Mouse (Mus musculus) urinary bladder, adult 18-20 months (tissue): ENCODE measurements around the gene Pou2af1.
A peak's percentile ranks its signal among the peaks of the same experiment; 100 is the strongest.

Source experiments
- DNase-seq, 2 experiments: peaks; one replicate each; pipeline ENCODE4 v3.0.0; 2022; ENCODE audit warnings: low spot score in 2 of 2, mixed read lengths in 2 of 2

Pou2af1 gene

DNA sequence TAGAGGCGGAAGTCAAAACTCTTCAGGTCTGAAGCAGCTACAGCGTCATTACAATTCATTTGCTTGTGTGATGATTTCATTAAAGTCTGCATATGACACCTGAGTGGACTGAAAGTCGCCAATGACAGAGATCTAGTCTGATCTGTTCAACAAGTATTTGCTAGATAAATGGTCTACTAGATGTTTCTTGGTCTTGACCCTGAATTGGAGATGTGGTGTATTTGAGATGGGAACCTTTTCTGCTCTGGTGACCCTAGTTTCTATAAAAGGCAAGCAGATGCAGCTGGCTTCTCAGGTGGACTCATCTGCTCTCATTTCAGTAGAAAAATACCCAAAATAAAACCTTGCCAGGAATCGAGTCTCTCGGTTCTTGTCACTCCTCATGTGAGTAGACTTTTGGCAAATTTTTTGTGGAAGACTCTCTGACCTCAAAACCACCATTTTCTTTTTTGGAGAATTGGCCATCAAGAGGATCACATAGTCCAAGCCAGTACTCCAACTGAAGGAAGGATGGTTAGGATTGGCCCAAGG is 12.2 kb downstream of the Pou2af1 start:
- no peak for DNase-seq

DNA sequence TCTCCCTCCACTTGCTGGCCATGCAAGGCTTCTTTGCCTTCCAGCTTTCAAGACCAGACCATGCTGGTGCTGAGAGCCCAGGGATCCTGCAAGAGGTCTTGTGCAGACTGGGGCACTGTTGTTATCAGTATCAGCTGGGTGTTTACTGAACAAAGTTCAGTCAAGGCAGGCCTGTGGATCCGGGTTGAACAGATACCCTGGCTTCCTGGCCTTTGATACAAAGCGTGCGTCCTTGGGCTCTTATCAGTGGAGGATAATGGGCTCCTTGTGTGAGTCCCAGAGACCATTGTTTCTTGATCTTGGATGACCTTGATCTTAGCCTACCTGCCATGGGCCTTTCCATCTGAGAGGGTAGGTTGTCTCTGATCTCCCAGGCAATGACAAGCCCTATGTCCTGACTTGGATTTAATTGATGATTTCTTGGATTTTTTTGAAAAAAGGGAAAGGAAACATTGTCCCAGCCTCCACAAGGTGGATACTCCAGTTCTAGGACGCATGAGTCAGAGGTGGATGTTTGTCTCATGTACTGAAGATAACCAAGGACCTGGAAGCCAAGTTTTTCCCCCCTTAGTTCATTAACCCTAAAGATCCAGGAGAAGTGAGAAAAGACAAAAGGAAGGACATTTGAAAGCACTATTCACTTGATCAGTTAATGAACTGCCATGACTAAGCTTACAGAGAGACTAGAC is 17.3 kb downstream of the Pou2af1 start:
- DNase-seq: no peak

DNA sequence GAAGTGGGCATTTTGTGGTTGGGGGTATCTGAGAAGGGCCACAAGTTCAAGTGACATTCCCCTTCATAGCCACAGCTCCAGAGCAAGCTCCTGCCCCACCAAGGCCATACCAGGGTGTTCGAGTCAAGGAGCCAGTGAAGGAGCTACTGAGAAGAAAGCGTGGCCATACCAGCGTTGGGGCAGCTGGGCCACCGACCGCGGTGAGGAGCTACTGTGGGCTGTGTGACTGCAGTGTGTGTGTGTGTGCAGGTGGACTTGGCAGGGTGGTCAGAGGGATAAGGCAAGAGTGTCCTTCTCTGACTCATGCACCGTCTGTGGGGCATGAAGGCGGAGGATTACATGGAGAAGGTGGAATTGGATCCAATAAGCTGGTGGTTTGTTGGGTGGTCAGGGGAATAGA is 18.7 kb downstream of the Pou2af1 start:
- DNase-seq: no peak

DNA sequence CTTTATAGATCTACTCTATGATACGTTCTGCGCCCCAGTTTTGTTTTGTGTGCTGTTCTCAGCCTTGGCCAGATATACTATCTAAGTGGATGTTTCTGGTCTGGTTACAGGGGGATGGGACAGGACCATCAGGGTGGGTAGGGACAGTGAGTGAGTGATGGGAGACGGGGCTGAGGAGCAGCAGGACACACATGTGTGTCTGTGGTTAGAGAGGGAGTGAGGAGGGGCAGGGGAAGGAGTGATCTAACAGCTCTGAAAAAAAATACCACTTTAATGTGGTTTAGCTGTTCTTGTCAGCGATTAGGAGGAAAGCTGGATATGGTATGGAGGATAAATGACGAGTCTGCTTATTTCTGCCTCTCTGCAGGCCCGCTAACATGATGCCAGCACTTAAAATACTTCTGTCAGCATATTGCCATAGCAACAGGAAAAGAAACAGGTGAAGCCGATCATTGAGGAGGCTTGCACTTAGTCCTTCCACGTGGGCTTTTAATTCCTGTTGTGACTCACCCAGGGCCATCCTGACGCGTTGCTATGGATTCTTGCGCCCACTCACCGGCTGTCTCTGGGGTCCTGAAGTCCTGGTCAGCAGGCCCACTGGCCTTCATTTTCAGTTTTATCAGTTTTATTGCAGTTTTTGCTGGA is 25.4 kb downstream of the Pou2af1 start:
- no peak for DNase-seq

DNA sequence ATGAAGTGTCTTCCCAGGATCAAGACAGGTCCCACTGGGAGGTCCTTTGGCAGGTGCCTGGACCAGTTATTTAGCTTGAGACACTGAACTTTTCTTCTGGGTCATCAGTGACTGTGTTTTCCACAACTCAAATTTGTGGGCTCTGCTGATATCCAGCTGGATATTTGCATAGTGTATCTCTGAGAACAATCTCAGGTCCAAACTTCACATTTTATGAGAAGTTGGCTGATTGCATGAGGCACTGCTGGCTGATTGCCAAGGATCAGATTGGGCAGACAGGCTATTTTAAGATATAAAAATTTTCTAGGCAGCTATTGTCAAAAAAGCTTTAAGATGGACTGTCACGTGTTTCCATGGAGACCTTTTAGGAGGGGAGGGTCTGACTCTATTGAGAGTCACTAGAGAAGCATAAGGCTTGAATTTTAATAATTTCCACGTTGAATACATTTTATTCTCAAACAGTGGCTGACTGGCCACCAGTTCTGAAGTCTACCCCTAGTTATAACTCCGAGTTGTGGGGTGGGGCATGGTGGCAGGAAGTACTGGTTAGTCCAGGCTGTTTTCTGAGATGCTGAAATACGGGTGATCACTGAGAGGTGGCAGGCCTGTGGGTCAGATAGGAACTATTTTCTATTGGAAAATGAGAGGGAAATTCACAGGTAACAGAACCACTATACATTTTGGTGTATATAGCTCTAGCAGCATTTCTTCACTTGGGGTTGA is 43.4 kb downstream of the Pou2af1 start:
- DNase-seq: no peak

DNA sequence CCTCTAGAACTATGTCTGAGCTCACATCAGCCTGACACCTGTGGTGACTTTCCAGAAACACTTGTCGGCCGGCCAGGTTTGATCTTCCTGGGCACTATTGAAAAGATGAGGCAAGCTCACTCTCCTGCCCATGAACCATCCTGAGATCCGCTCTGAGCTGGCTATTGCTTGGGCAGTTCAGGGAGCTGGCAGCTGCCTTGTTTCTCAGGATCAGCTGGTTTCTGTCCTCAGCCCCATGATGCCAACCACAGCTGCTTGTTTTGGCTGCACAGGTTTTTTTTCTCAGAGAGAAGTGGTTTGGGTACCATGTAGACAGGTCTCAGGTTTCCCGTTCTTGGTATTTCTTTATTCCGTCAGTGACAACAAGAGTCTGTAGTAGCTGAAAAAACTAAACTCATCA is 44.9 kb downstream of the Pou2af1 start:
- DNase-seq: no peak

DNA sequence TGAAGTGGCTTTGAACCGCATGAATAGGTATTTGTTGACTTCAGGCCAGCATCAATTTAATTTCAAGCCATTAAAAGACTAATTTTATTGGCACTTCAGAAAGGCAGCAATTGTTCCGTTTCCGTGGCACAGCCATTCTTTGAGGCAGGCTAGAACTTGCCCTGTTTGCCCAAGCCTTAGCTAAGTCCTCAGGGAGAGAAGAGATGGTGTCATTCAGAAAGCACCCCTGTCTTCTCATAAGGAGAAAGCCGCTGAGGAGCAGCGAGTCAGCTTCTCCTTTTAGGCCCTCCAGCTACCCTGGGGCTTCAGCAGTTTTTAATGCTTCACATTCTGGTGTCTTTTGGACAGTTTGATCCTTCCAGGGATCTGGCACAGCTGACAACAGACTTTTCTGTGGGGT is 55.3 kb downstream of the Pou2af1 start:
- DNase-seq: no peak

DNA sequence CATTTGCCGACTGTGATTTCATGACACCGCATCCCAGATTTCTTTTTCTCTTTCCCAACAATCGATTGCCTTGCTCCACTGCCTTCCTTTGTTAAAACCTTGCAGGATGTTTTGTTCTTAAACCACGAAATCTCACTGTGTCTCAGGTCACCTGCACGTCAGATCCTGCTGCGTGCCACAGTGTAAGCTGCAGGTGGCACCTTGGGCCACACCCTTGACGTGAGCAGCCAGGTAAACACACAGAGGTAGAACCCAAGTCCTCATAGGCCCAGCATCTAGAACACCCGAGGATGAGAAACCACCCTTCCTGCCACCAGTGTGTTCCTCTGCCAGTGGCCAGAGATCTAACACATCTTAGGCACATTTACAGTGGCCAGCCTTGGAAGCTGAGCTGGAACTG is 57.6 kb downstream of the Pou2af1 start:
- DNase-seq: no peak

DNA sequence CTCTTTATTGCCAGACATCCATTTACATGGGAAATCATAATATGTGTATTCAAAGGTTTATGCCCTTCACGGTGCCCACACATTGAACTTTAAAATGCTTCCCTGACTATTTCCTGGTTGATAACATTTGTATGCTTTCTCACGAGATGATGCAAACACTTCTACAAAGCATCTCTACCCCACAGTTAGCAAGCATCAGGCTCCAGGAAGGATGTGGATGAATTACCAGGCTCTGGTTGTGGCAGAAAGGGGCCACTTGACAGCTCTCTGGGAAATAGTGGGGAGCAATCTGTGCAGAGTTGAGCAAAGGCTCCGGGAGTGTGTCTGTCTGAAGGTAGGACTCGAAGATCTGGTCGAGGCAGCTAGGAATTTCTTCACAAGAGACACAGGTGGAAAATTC is 58.6 kb downstream of the Pou2af1 start:
- no peak for DNase-seq

DNA sequence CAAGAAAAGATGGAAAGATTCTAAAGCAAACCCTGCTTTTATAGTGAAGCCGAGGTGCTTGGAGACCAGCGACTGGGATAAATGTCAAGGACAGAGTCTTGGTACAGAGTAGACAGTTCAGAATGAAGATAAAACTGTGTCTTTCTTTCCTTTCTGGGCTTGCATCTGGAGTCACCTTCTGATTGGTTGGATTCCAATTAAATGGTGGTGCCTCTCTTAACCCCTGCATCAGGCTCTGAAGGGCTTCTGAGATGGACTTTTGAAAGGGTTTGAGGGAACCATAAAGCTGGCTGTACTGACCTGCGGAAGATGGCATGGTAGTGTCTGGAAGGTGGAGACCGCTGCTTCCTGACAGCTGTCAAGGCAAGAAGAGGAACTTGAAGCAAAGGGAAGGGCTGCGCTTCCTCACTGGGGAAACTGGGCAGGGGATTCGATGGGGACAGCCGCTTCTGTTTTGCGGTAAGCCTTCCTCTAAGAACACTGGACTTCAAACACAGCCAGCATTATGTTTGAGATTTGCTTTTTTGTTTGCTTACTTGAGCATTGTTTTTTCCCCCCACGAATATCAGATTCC is 60.2 kb downstream of the Pou2af1 start:
- no peak for DNase-seq

DNA sequence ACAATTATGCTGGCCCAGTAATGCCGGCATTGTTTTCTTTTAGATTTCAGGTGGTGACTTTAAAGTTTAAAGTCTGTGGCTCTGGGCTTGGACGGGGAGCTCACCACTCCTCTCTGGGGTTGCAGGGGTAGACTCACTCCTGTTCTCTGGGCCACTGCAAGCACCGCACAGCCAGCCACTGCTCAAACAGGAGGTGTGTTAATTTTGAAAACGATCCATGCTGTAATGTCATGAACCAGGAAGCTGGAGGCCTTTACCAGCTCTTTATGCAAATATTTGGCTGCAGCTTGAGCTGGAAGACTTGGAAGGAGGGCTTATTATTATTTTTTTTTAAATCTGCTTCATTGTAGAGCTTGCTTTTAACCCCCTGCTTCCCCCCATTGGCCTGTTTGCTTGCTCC is 61.2 kb downstream of the Pou2af1 start:
- DNase-seq: no peak

DNA sequence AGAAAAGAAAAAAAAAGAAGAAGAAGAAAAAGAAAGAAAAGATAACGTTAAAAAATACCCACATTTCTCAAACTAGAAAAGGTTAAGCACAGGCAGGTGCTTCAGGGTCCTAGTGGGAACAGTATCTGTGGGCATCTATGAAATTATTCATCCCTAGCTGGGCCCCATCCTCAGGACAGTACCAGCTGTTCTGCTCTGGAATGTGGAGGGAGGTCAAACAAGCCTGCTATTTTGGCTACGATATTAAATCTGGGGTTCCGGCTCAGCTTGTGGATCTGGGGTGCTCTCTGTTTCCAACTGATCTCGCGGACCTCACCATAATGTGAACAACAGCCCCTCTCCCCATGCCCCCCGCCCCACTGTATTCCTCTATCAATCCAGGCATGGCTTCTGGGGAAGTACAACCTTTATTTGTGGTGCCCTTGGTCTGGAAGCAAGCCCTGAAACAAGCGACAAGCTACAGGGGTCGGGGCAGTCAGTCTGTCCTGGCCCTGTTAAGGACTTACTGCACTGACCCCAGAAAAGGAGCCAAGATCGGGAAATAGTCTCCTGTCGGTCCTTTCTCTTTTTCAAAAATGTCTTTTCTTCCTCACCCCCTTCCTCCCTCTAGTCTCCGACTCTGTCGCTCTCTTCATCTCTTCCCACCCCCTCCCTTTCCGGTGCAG is 64.5 kb downstream of the Pou2af1 start:
- DNase-seq: no peak

DNA sequence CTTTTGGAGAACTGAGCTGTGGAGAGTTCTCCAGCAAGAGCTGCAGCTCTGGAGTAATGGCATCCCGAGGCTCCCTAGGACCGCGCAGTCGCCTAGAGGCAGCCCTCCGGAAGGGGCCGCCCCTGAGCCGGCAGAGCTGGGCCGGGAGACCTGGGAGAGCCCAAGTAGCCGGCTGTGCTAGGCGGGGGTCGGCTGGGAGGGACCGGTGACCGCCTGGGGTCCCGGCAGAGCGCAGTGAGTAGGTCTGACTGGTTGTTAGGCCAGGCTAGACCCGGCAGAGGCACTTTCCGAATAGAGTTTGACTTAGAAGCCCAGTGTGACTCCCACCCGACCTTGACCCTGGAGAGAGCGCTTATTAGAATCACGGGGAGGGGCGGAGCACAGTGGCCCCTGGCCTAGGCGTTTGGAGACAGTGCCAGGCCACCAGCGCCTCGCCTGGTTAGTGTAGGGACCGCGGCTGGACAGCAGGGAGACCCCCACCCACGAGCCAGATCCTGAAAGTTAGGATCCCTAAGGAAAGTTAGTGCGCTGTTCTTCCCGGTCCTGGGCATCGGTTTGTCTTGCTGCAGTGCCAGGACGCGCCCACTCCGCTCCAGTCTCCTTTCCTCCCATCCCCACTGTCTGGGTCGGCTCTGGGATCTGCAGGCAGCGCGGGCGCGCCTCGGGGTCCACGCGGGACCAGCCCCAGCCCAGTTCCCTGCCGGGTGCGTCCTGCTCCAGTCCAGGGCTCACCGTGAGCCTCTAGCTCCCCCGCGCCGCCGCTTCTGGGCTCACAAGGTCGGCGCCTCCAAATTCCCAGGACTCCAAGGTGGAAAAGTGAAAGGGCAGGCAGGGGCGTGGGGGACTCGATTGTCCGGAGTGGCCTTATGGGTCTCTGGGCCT is 65.2 kb downstream of the Pou2af1 start, which contains the start of gene Colca2:
Gene Colca2, minus strand, starts transcription at position 70 of the 882 bp plus-strand sequence.
- DNase-seq: peak; percentile 71 to 73

DNA sequence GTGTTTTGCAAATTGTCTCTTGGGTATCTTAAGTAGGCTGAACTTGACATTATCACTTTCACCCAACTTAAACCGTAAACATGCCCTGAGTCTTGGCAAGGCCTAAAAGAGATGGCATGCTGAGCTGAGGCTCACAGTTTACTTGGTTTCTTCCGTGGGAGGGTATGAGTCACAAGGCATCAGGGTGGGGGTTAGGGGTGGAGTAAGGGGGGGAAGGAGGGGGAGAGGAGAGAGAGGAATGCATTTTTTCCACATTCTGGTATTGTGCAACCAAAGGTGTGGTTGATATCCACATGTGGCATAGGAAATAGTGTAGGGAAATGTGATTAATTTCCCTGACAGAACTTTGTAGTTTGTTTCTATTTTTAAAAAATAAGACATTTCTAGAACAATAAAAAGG is 72.6 kb downstream of the Pou2af1 start:
- DNase-seq: no peak
